Mouse (Mus musculus) skeletal muscle tissue, postnatal 0 days (tissue): Measurements from ENCODE around the gene Olfr1012. TPM values are rescaled to one million over a fixed set of nuclear protein-coding genes. Genes with fewer than 3 reads are reported as not detected.

Experiments used
- polyA plus RNA-seq: library from polyadenylated mRNA; unstranded; fragments of >200 nt; fragmentation: Nextera tagmentation; extraction: Ambion mirVana; gene quantifications from 2 replicates; pipeline ENCODE4 v1.2.1, GENCODE M21; 2015

Gene Olfr1012
- polyA plus RNA-seq = not detected in 2 replicates

GRCm38 (mm10) chr2:85762666-85763065 is at the start of gene Olfr1012:
Gene Olfr1012 (minus strand): TSS chr2:85762766.

GRCm38 (mm10) chr2:85802444-85802843 is 39.9 kb upstream of the Olfr1012 start, which contains the start of gene Olfr1016:
Gene Olfr1016 (minus strand): TSS chr2:85802544.

GRCm38 (mm10) chr2:85781717-85782116 is 19.2 kb upstream of the Olfr1012 start, which contains the start of gene Olfr1015:
Gene Olfr1015 (plus strand): TSS chr2:85782017.

GRCm38 (mm10) chr2:85772413-85772812 is 9.8 kb upstream of the Olfr1012 start, which contains the start of gene Olfr1014:
Gene Olfr1014 (plus strand): TSS chr2:85772713.

GRCm38 (mm10) chr2:85766798-85767197 is 4.2 kb upstream of the Olfr1012 start, which contains the start of gene Olfr1013:
Gene Olfr1013 (plus strand): TSS chr2:85767098.

GRCm38 (mm10) chr2:85715119-85715518 is 47.4 kb downstream of the Olfr1012 start, which contains the start of gene Olfr1009:
Gene Olfr1009 (plus strand): TSS chr2:85715419.

Other genes with a start within 250 kb of the Olfr1012 start
- 0.17 and 0.94 TPM in 2 replicates for gene 4833423E24Rik, start 243.7 kb downstream of the Olfr1012 start, polyA plus RNA-seq
- not detected in 2 replicates for gene Olfr996, start 183.6 kb downstream of the Olfr1012 start, polyA plus RNA-seq
- not detected in 2 replicates for gene Olfr998, start 173.8 kb downstream of the Olfr1012 start, polyA plus RNA-seq
- gene Olfr1000, start 150.9 kb downstream of the Olfr1012 start, polyA plus RNA-seq = not detected in 2 replicates
- not detected in 2 replicates for gene Olfr1002, start 112.1 kb downstream of the Olfr1012 start, polyA plus RNA-seq
- gene Olfr154, start 98.3 kb downstream of the Olfr1012 start, polyA plus RNA-seq = not detected in 2 replicates
- gene Olfr1006, start 84.0 kb downstream of the Olfr1012 start, polyA plus RNA-seq = not detected in 2 replicates
- gene Olfr1008, start 73.3 kb downstream of the Olfr1012 start, polyA plus RNA-seq = not detected in 2 replicates
- gene Olfr1009, start 47.3 kb downstream of the Olfr1012 start, polyA plus RNA-seq = not detected in 2 replicates
- not detected in 2 replicates for gene Olfr1013, start 4.3 kb upstream of the Olfr1012 start, polyA plus RNA-seq
- gene Olfr1014, start 9.9 kb upstream of the Olfr1012 start, polyA plus RNA-seq = not detected in 2 replicates
- gene Olfr1015, start 19.3 kb upstream of the Olfr1012 start, polyA plus RNA-seq = not detected in 2 replicates
- gene Olfr1016, start 39.8 kb upstream of the Olfr1012 start, polyA plus RNA-seq = not detected in 2 replicates
- not detected in 2 replicates for gene Olfr1018, start 55.7 kb upstream of the Olfr1012 start, polyA plus RNA-seq
- gene Olfr1019, start 82.7 kb upstream of the Olfr1012 start, polyA plus RNA-seq = not detected in 2 replicates
- gene Olfr1020, start 84.3 kb upstream of the Olfr1012 start, polyA plus RNA-seq = not detected in 2 replicates
- not detected in 2 replicates for gene Olfr1022, start 105.8 kb upstream of the Olfr1012 start, polyA plus RNA-seq
- not detected in 2 replicates for gene Olfr1023, start 122.9 kb upstream of the Olfr1012 start, polyA plus RNA-seq
- gene Olfr1024, start 142.3 kb upstream of the Olfr1012 start, polyA plus RNA-seq = not detected in 2 replicates
- not detected in 2 replicates for gene Olfr1025-ps1, start 152.4 kb upstream of the Olfr1012 start, polyA plus RNA-seq
- not detected in 2 replicates for gene Olfr1026, start 158.8 kb upstream of the Olfr1012 start, polyA plus RNA-seq
- gene Olfr1028, start 187.7 kb upstream of the Olfr1012 start, polyA plus RNA-seq = not detected in 2 replicates
- gene Olfr1029, start 211.1 kb upstream of the Olfr1012 start, polyA plus RNA-seq = not detected in 2 replicates
- gene Olfr1030, start 216.5 kb upstream of the Olfr1012 start, polyA plus RNA-seq = not detected in 2 replicates
- gene Olfr1031, start 227.5 kb upstream of the Olfr1012 start, polyA plus RNA-seq = not detected in 2 replicates
- not detected in 2 replicates for gene Olfr1032, start 242.8 kb upstream of the Olfr1012 start, polyA plus RNA-seq